Mouse (Mus musculus): ENCODE measurements around the gene Fen1.
A peak's percentile ranks its signal among the peaks of the same experiment; 100 is the strongest.

The Fen1 gene

GRCm38 (mm10) chr19:10203848-10204615 lies at the start of gene Fen1, which contains the start of gene Tmem258:
Fen1 (minus strand) TSS chr19:10204169.
Tmem258 (plus strand) TSS chr19:10204014.
- DNase-seq: peak; percentile 92

- peak; percentile 45 for DNase-seq
Observed at GRCm38 (mm10) chr19:10248128-10248527, 44.2 kb upstream of the Fen1 start.

GRCm38 (mm10) chr19:10247165-10247564 lies 43.2 kb upstream of the Fen1 start:
- DNase-seq: no peak

- DNase-seq: peak; percentile 73
Observed at GRCm38 (mm10) chr19:10244183-10244582, 40.2 kb upstream of the Fen1 start.

GRCm38 (mm10) chr19:10242916-10243315 lies 38.9 kb upstream of the Fen1 start:
- peak; percentile 72 for DNase-seq

- DNase-seq: peak; percentile 88
Observed at GRCm38 (mm10) chr19:10240654-10241305, 36.8 kb upstream of the Fen1 start, which contains the start of gene Myrf. Myrf (minus strand) TSS chr19:10240748.

GRCm38 (mm10) chr19:10239975-10240653 lies 36.1 kb upstream of the Fen1 start:
- no peak for DNase-seq

- DNase-seq: peak; percentile 51
Observed at GRCm38 (mm10) chr19:10239419-10239818, 35.5 kb upstream of the Fen1 start.

DNA sequence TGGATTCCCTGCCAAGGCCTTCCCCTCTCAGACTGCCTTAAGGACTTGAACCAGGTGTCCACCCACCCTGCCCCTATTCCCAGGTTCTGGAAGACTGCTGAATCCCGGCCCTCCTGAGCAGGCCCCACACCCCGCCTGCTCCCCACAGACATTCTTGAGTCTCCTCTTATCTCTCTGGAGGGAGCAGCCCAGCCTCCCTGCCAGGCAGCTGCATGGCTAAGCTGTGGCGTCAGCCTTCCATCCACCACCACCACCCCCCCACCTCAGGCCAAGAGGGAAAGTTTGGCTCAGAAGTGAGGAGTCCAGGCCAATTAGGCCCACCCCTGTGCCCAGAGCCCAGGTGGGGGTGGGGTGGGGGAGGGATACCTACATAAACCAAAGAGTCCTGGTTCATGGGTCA lies 34.5 kb upstream of the Fen1 start:
- DNase-seq: no peak

DNA sequence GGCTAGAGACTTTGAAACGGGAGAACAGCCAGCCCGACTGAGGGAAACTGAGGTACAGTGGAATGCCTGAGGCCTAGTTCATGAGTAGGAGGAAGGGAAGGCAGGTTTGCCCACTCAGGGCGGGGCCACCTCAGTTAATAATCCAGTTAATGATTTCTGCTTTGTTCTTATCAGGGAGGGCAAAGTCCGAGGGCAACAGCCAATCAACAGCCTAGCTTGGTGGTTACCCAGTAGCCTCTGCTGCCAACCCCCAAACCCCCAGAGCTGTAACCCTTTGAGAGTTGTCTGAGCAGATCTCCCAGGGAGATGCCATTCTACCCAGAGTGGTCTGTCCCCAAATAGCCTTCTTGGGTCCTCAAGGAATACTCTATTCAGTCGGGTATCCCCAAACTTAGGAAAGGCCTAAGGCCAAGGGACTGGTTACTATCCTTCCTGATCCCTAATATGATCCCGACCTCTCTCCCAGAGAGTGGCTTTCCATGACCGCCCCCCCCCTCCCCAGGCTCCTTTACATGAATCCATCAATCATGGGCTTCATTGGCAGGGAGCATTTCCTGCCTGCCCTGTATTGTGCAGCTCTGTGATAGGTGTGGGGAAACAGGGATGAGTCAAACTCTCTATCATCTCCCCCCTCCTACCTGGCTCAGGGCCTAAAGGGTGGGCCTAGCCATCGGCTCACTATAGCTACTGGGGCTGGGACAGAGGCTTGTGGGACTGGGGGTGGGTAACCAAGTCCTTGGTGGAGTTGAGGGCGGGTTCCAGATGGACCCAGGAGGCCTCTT lies 32.0 kb upstream of the Fen1 start:
- no peak for DNase-seq

GRCm38 (mm10) chr19:10232327-10233017 lies 28.5 kb upstream of the Fen1 start:
- DNase-seq: no peak

GRCm38 (mm10) chr19:10231871-10232270 lies 27.9 kb upstream of the Fen1 start:
- no peak for DNase-seq

GRCm38 (mm10) chr19:10231016-10231415 lies 27.0 kb upstream of the Fen1 start:
- DNase-seq: peak; percentile 68

GRCm38 (mm10) chr19:10225767-10226166 lies 21.8 kb upstream of the Fen1 start:
- no peak for DNase-seq

GRCm38 (mm10) chr19:10224637-10225453 lies 20.9 kb upstream of the Fen1 start:
- DNase-seq: peak; percentile 48

DNA sequence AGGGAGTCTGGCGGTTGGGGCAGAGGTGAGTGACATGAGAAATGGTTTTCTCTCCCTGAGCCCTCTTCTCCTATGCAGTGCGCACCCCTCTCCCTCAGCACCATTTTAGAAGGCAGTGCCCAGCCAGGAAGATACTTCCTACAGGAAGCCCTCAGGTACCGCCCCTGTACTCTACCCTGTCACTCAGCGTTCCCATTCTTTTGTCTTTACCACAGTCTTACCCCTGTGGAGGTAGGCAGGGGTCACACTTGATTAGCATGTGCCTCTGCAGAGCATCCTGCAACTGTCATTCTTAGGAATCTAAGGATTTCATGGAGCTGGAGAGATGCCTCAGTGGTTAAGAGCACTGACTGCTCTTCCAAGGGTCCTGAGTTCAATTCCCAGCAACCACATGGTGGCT lies 19.6 kb upstream of the Fen1 start:
- DNase-seq: no peak

- no peak for DNase-seq
Observed at GRCm38 (mm10) chr19:10222656-10223055, 18.7 kb upstream of the Fen1 start.

- peak; percentile 63 for DNase-seq
Observed at GRCm38 (mm10) chr19:10221585-10221984, 17.6 kb upstream of the Fen1 start.

GRCm38 (mm10) chr19:10219593-10219992 lies 15.6 kb upstream of the Fen1 start:
- DNase-seq: no peak

DNA sequence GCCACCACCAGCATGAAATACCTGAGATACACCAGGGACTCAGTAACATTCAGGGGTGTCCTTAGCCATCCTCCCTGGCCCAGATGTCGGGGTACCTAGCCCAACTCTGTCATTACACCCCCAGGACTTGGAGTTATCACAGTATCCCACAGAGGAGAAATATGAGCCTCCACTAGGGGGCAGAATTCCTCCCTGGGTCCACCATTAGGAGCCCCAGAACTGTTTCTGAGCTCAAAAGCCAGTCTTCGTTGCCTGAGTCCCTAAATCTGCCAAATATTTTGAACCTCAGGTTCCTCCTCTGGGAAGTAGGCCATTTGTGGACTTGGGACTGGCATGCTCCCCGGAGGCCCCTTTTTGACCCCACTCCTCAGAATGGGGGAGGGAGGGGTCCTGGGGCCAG lies 15.1 kb upstream of the Fen1 start:
- DNase-seq: peak; percentile 81

DNA sequence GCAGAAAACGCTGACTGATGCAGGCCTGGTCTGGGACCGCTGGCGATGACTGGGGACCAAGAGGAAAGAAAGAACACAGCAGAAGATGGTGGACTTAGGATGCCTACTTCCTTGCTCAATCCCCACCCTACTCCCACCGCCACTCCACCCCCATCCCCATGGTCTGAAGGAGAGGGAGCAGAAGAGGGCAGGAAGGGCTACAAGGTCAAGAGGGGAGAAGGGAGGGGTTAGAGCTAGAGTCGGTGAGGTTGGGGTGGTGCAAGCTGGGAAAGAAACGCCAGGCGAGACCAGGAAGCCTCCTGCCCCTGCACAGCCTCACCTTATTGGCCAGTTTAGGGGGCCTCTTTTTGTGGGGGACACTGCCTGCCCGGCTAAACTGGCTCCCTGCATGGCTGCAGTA lies 12.1 kb upstream of the Fen1 start:
- no peak for DNase-seq
